ENCODE assay signal across 8 mouse cellular contexts in genomic region chr2:119155388-119155787, GRCm38 (mm10). TPM values are rescaled to one million over a fixed set of nuclear protein-coding genes. Genes with fewer than 3 reads are reported as not detected.
DNase-seq lines count a peak whose midpoint lies in the region; ATAC-seq lines count a peak whose summit lies in the region.

No protein-coding gene starts in this region.

- H3K4me3 ChIP-seq in megakaryocyte, embryonic 14.5 days (replicated peaks): peak overlapping the region; percentile 99
- peak overlapping the region; percentile 100 for H3K4me3 ChIP-seq in liver, embryonic 13.5 days (replicated peaks)
- 0 out of 2 replicates have a peak overlapping the region, but pooled peaks have one; percentile 90 for H3K4me3 ChIP-seq in stomach, embryonic 16.5 days (replicated peaks; ENCODE audit: low read length)

- no peaks in the 10 kb centered on the region for H3K27me3 ChIP-seq in megakaryocyte, embryonic 14.5 days (replicated peaks)
- no peaks in the 10 kb centered on the region for H3K27me3 ChIP-seq in liver, embryonic 13.5 days
- H3K27me3 ChIP-seq in stomach, embryonic 16.5 days (ENCODE audit: control insufficient read depth, insufficient read depth, low read length): no peaks in the 10 kb centered on the region

- H3K27ac ChIP-seq in liver, embryonic 13.5 days: peak overlapping the region; percentile 98
- H3K27ac ChIP-seq in stomach, embryonic 16.5 days (ENCODE audit: low read length): no peak overlapping the region

- H3K36me3 ChIP-seq in megakaryocyte, embryonic 14.5 days (replicated peaks; ENCODE audit: low read length): peaks cover 43% of the 10 kb centered on the region
- H3K36me3 ChIP-seq in liver, embryonic 13.5 days: peaks cover 42% of the 10 kb centered on the region
- 0 out of 2 replicates have a peak, but pooled peaks cover 4% of the 10 kb centered on the region for H3K36me3 ChIP-seq in stomach, embryonic 16.5 days (ENCODE audit: control insufficient read depth, insufficient read depth, low read length)

- ATAC-seq in megakaryocyte, adult 5-6 weeks (ENCODE audit: poor library complexity, severe bottlenecking): no peak
- ATAC-seq in erythroblast, adult 5-6 weeks (replicated peaks; ENCODE audit: low FRiP score, poor library complexity, severe bottlenecking): peak; percentile 82
- ATAC-seq in liver, embryonic 13.5 days (ENCODE audit: low read depth): peak; percentile 87
- ATAC-seq in stomach, embryonic 16.5 days (ENCODE audit: insufficient read depth, low FRiP score): no peak
- no peak for ATAC-seq in inflammation-experienced regulatory T-cells, adult 6 months

- peak overlapping the region; percentile 97 for H3K9ac ChIP-seq in liver, embryonic 13.5 days
- H3K9ac ChIP-seq in stomach, embryonic 16.5 days (ENCODE audit: low read length): peak overlapping the region; percentile 22; the same call in 1 of the 2 replicates

- H3K4me1 ChIP-seq in megakaryocyte, embryonic 14.5 days: peaks cover 43% of the 10 kb centered on the region
- peaks cover 52% of the 10 kb centered on the region for H3K4me1 ChIP-seq in liver, embryonic 13.5 days (replicated peaks)
- peaks cover 8% of the 10 kb centered on the region; the same call in 1 of the 2 replicates for H3K4me1 ChIP-seq in stomach, embryonic 16.5 days (ENCODE audit: control insufficient read depth, insufficient read depth, low read length)

- H3K4me2 ChIP-seq in liver, embryonic 13.5 days: peak overlapping the region; percentile 88
- H3K4me2 ChIP-seq in stomach, embryonic 16.5 days (ENCODE audit: low read depth, low read length): peak overlapping the region; percentile 68

- peak; percentile 86 for DNase-seq in liver, embryonic 13.5 days
- DNase-seq in embryo, embryonic 9.5 days (ENCODE audit: extremely low spot score): no peak
- DNase-seq in frontal cortex, postnatal 25 days (ENCODE audit: low spot score in 2 of 2): no peak

- 16% methylated on average over 9 of the region's 9 CpGs for WGBS in liver, embryonic 13.5 days (ENCODE audit: insufficient replicate concordance)
- WGBS in stomach, embryonic 16.5 days: 63% methylated on average over 9 of the region's 9 CpGs

- H3K9me3 ChIP-seq in megakaryocyte, embryonic 14.5 days: no peaks in the 10 kb centered on the region
- H3K9me3 ChIP-seq in liver, embryonic 13.5 days (replicated peaks): no peaks in the 10 kb centered on the region
- H3K9me3 ChIP-seq in stomach, embryonic 16.5 days (replicated peaks; ENCODE audit: control insufficient read depth, low read length): no peaks in the 10 kb centered on the region

RNA-seq across cellular contexts. Expression of gene Rmdn3, which starts 1.4 kb away (rescaled TPM):
- polyA plus RNA-seq in megakaryocyte, embryonic 14.5 days (2012; ENCODE audit: insufficient read depth, low replicate concordance): 4.6 and 12.9 TPM in 2 replicates
- 7.0 and 10.7 TPM in 2 replicates for total RNA-seq in megakaryocyte, adult 5-6 weeks (2015)
- 15.1 and 20.2 TPM in 2 replicates for total RNA-seq in megakaryocyte, adult 5-6 weeks (2017)
- total RNA-seq in erythroblast, adult 5-6 weeks (2015; ENCODE audit: low replicate concordance): 17.8 and 21.7 TPM in 2 replicates
- total RNA-seq in erythroblast, adult 5-6 weeks (2017; ENCODE audit: low replicate concordance): 27.9 and 33.2 TPM in 2 replicates
- polyA plus RNA-seq in liver, embryonic 13.5 days (2015; fragmentation: Nextera tagmentation; extraction: Ambion mirVana): 55.3 and 61.6 TPM in 2 replicates
- polyA plus RNA-seq in stomach, embryonic 16.5 days (2015; fragmentation: Nextera tagmentation; extraction: Ambion mirVana): 42.9 and 45.2 TPM in 2 replicates
- 10 to 100 TPM; 13.0 to 15.6 (median 14.5) TPM for polyA plus RNA-seq in inflammation-experienced regulatory T-cells, adult 6 months (2017; shearing (Covaris generic))

RNA-seq across cellular contexts. Expression of gene Gchfr, which starts 12.2 kb away (rescaled TPM):
- 31.5 and 35.5 TPM in 2 replicates for polyA plus RNA-seq in megakaryocyte, embryonic 14.5 days (2012; ENCODE audit: insufficient read depth, low replicate concordance)
- not detected in 2 replicates for total RNA-seq in megakaryocyte, adult 5-6 weeks (2015)
- total RNA-seq in megakaryocyte, adult 5-6 weeks (2017): not detected in 2 replicates
- total RNA-seq in erythroblast, adult 5-6 weeks (2015; ENCODE audit: low replicate concordance): not detected in 2 replicates
- total RNA-seq in erythroblast, adult 5-6 weeks (2017; ENCODE audit: low replicate concordance): 1.5 TPM in 1 of 2 replicates, not detected in the other
- polyA plus RNA-seq in liver, embryonic 13.5 days (2015; fragmentation: Nextera tagmentation; extraction: Ambion mirVana): 39.4 and 47.1 TPM in 2 replicates
- polyA plus RNA-seq in stomach, embryonic 16.5 days (2015; fragmentation: Nextera tagmentation; extraction: Ambion mirVana): 5.9 and 9.9 TPM in 2 replicates
- under 1 TPM in 1 of 3 experiments, not detected in 2; 0.58 TPM for polyA plus RNA-seq in inflammation-experienced regulatory T-cells, adult 6 months (2017; shearing (Covaris generic))

RNA-seq across cellular contexts. Expression of gene Gm14137, which starts 18.9 kb away (rescaled TPM):
- polyA plus RNA-seq in megakaryocyte, embryonic 14.5 days (2012; ENCODE audit: insufficient read depth, low replicate concordance): not detected in 2 replicates
- total RNA-seq in megakaryocyte, adult 5-6 weeks (2015): not detected in 2 replicates
- total RNA-seq in megakaryocyte, adult 5-6 weeks (2017): not detected in 2 replicates
- total RNA-seq in erythroblast, adult 5-6 weeks (2015; ENCODE audit: low replicate concordance): not detected in 2 replicates
- total RNA-seq in erythroblast, adult 5-6 weeks (2017; ENCODE audit: low replicate concordance): not detected in 2 replicates
- polyA plus RNA-seq in liver, embryonic 13.5 days (2015; fragmentation: Nextera tagmentation; extraction: Ambion mirVana): 0.12 and 0.14 TPM in 2 replicates
- polyA plus RNA-seq in stomach, embryonic 16.5 days (2015; fragmentation: Nextera tagmentation; extraction: Ambion mirVana): 3.6 and 5.9 TPM in 2 replicates
- polyA plus RNA-seq in inflammation-experienced regulatory T-cells, adult 6 months (2017; shearing (Covaris generic)): under 1 TPM; 0.23 to 0.95 (median 0.47) TPM

RNA-seq across cellular contexts. Expression of gene Rad51, which starts 42.8 kb away (rescaled TPM):
- polyA plus RNA-seq in megakaryocyte, embryonic 14.5 days (2012; ENCODE audit: insufficient read depth, low replicate concordance): 6.1 and 6.4 TPM in 2 replicates
- 20.7 and 22.1 TPM in 2 replicates for total RNA-seq in megakaryocyte, adult 5-6 weeks (2015)
- 12.3 and 26.8 TPM in 2 replicates for total RNA-seq in megakaryocyte, adult 5-6 weeks (2017)
- total RNA-seq in erythroblast, adult 5-6 weeks (2015; ENCODE audit: low replicate concordance): 16.1 and 18.8 TPM in 2 replicates
- 14.1 and 29.6 TPM in 2 replicates for total RNA-seq in erythroblast, adult 5-6 weeks (2017; ENCODE audit: low replicate concordance)
- polyA plus RNA-seq in liver, embryonic 13.5 days (2015; fragmentation: Nextera tagmentation; extraction: Ambion mirVana): 38.4 and 45.1 TPM in 2 replicates
- polyA plus RNA-seq in stomach, embryonic 16.5 days (2015; fragmentation: Nextera tagmentation; extraction: Ambion mirVana): 33.1 and 36.6 TPM in 2 replicates
- polyA plus RNA-seq in inflammation-experienced regulatory T-cells, adult 6 months (2017; shearing (Covaris generic)): 10 to 100 TPM in 1 of 3 experiments, 1 to 10 TPM in 2; 3.8 to 40.3 (median 4.5) TPM

RNA-seq across cellular contexts. Expression of gene Zfyve19, which starts 53.0 kb away (rescaled TPM):
- 2.9 and 19.5 TPM in 2 replicates for polyA plus RNA-seq in megakaryocyte, embryonic 14.5 days (2012; ENCODE audit: insufficient read depth, low replicate concordance)
- total RNA-seq in megakaryocyte, adult 5-6 weeks (2015): 16.4 and 21.6 TPM in 2 replicates
- 30.7 and 39.8 TPM in 2 replicates for total RNA-seq in megakaryocyte, adult 5-6 weeks (2017)
- 0.58 and 4.2 TPM in 2 replicates for total RNA-seq in erythroblast, adult 5-6 weeks (2015; ENCODE audit: low replicate concordance)
- total RNA-seq in erythroblast, adult 5-6 weeks (2017; ENCODE audit: low replicate concordance): 11.3 and 12.6 TPM in 2 replicates
- polyA plus RNA-seq in liver, embryonic 13.5 days (2015; fragmentation: Nextera tagmentation; extraction: Ambion mirVana): 20.0 and 27.2 TPM in 2 replicates
- 51.6 and 55.2 TPM in 2 replicates for polyA plus RNA-seq in stomach, embryonic 16.5 days (2015; fragmentation: Nextera tagmentation; extraction: Ambion mirVana)
- polyA plus RNA-seq in inflammation-experienced regulatory T-cells, adult 6 months (2017; shearing (Covaris generic)): 10 to 100 TPM; 50.7 to 65.5 (median 50.7) TPM

Comparison
In these comparisons a context has a peak if more than half of its experiments do, and no peak if none do; other contexts are left out.
1. ATAC-seq: peak in erythroblast, adult 5-6 weeks (single experiment) and liver, embryonic 13.5 days (single experiment); none in megakaryocyte, adult 5-6 weeks (single experiment), stomach, embryonic 16.5 days (single experiment) and inflammation-experienced regulatory T-cells, adult 6 months (single experiment).
2. Peak in every context shown above with its lines, with median percentiles within 50 percentile points of each other: H3K4me3 ChIP-seq.